Mouse (Mus musculus) forebrain, embryonic 12.5 days (tissue): ENCODE results near the gene Ippk. TPM values are rescaled to one million over a fixed set of nuclear protein-coding genes. Genes with fewer than 3 reads are reported as not detected.

Experiments
- ATAC-seq: fragments of 200-750 bp; cut with Nextera tagmentation; 2 replicates; pipeline ENCODE4 v1.8.0; 2017; ENCODE audit warnings: moderate TSS enrichment; ENCODE audit not compliant: low FRiP score
- H3K27ac ChIP-seq: fragments of 300-500 bp; sonication (generic); 2 replicates; pipeline ENCODE4 v1.5.1; 2016; ENCODE audit warnings: mild to moderate bottlenecking
- H3K27me3 ChIP-seq: fragments of 300-500 bp; sonication (generic); 2 replicates; pipeline ENCODE4 v1.6.1; 2016; ENCODE audit warnings: mild to moderate bottlenecking
- H3K36me3 ChIP-seq: fragments of 300-500 bp; sonication (generic); replicated peaks from 2 replicates; pipeline ENCODE4 v1.6.1; 2016; ENCODE audit warnings: mild to moderate bottlenecking
- H3K4me1 ChIP-seq: fragments of 300-500 bp; sonication (generic); 2 replicates; pipeline ENCODE4 v1.6.1; 2016
- H3K4me2 ChIP-seq: fragments of 300-500 bp; sonication (generic); 2 replicates; pipeline ENCODE4 v1.6.1; 2016; ENCODE audit warnings: mild to moderate bottlenecking, moderate library complexity
- H3K4me3 ChIP-seq: fragments of 300-500 bp; sonication (generic); replicated peaks from 2 replicates; pipeline ENCODE4 v1.5.1; 2016; ENCODE audit warnings: mild to moderate bottlenecking
- H3K9ac ChIP-seq: fragments of 300-500 bp; sonication (generic); 2 replicates; pipeline ENCODE4 v1.6.1; 2016; ENCODE audit warnings: mild to moderate bottlenecking
- H3K9me3 ChIP-seq: fragments of 300-500 bp; sonication (generic); 2 replicates; pipeline ENCODE4 v1.6.1; 2016
- WGBS: fragments of 180-500 bp; shearing (Covaris S2); methylation state at CpG from one replicate; pipeline ENCODE4 v1.1.7; 2016; 5-methylcytosine and 5-hydroxymethylcytosine counted together
- polyA plus RNA-seq: library from polyadenylated mRNA; unstranded; fragments of >200 nt; fragmentation: Nextera tagmentation; extraction: Ambion mirVana; gene quantifications from 2 replicates; pipeline ENCODE4 v1.2.1, GENCODE M21; 2016

Ippk gene
- polyA plus RNA-seq, 1 experiment from 2014 or later = 15.2 TPM

DNA sequence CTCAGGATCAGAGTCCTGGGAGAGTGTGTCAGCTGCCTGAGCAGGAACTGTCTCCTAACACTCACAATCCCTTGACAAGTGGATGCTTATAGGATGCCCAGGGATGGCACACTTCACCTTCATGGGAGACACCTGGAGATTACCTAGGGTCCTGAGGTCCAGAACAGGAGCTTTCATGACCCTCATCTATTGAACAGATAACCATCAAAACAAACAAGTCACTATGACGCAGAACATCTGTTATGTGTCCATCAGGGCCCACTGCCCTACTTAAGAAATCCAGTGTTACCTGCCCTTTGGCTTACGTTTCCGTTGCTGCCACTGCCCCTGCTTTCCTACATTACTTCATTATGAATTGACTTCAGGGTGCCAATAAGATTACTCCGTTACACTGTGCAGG is 84.7 kb downstream of the Ippk start:
- Histone ChIP-seq H3K36me3 (no peaks in the 10 kb centered on the region), H3K27me3 (no peaks in the 10 kb centered on the region), H3K4me1 (peaks cover 6% of the 10 kb centered on the region; the same call in 1 of the 2 replicates), H3K9me3 (no peaks in the 10 kb centered on the region), H3K27ac (no peak overlapping the region), H3K4me2 (no peak overlapping the region), H3K9ac (no peak overlapping the region), H3K4me3 (no peak overlapping the region)
- no peak for ATAC-seq
- WGBS = 84% methylated on average over 4 of the region's 4 CpGs

DNA sequence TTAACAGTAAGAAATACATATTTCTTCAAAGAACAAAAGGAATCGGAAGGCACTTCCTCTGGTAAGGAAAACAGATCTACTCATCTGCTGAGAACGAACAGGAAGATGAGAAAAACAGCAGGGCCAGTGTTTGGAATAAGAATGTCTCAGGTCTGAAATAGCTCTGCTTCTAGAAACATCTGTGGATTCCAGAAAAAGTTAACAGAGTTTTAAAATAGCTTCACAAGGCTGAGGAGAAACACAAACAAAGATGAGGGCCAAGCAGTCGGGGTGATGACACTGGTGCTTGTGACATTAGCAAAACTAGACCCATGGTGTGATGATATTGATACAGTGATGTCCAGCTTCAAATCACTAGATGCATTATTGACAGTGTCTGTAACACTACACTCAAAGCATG is 86.1 kb downstream of the Ippk start:
- H3K9me3 ChIP-seq = no peaks in the 10 kb centered on the region
- 86% methylated on average over 3 of the region's 3 CpGs for WGBS
- ATAC-seq = no peak
- no peaks in the 10 kb centered on the region for H3K36me3 ChIP-seq
- no peak overlapping the region for H3K9ac ChIP-seq
- peaks cover 6% of the 10 kb centered on the region; the same call in 1 of the 2 replicates for H3K4me1 ChIP-seq
- no peak overlapping the region for H3K4me2 ChIP-seq
- H3K4me3 ChIP-seq = no peak overlapping the region
- H3K27me3 ChIP-seq = no peaks in the 10 kb centered on the region
- H3K27ac ChIP-seq = no peak overlapping the region

Other genes with a start within 250 kb of the Ippk start
- gene Ninj1, start 233.8 kb upstream of the Ippk start, polyA plus RNA-seq = 14.3 and 16.9 TPM in 2 replicates
- gene Card19, start 205.2 kb upstream of the Ippk start, polyA plus RNA-seq = 15.3 and 17.2 TPM in 2 replicates
- gene Susd3, start 172.5 kb upstream of the Ippk start, polyA plus RNA-seq = 0.69 and 0.84 TPM in 2 replicates
- 1.7 and 2.5 TPM in 2 replicates for gene Fgd3, start 100.9 kb upstream of the Ippk start, polyA plus RNA-seq
- gene Bicd2, start 79.7 kb upstream of the Ippk start, polyA plus RNA-seq = 38.9 and 39.1 TPM in 2 replicates
- 0.97 and 1.5 TPM in 2 replicates for gene Tes3-ps, start 72.1 kb downstream of the Ippk start, polyA plus RNA-seq
- gene Ecm2, start 83.6 kb downstream of the Ippk start, polyA plus RNA-seq = 0.58 and 0.84 TPM in 2 replicates
- 2.6 and 2.8 TPM in 2 replicates for gene Aspn, start 123.2 kb downstream of the Ippk start, polyA plus RNA-seq
- 0.56 and 1.0 TPM in 2 replicates for gene Omd, start 161.2 kb downstream of the Ippk start, polyA plus RNA-seq
- gene Ogn, start 186.8 kb downstream of the Ippk start, polyA plus RNA-seq = 10.6 and 13.9 TPM in 2 replicates
- 30.7 and 33.3 TPM in 2 replicates for gene Cenpp, start 231.5 kb downstream of the Ippk start, polyA plus RNA-seq
- 26.3 and 27.4 TPM in 2 replicates for gene Nol8, start 231.8 kb downstream of the Ippk start, polyA plus RNA-seq